Mouse (Mus musculus) spleen, postnatal 10 days (tissue): ENCODE data around the gene Pi4k2b.
"Not testable (repeated sequence)": the region's sequence is repeated elsewhere in the genome, so short reads cannot be mapped to it uniquely, and the experiment has no call there.

Experiments used
- DNase-seq, 2 experiments: peaks; one replicate each; pipeline ENCODE4 v3.0.0; 2021 to 2022; ENCODE audit warnings: low spot score in 2 of 2

Pi4k2b gene

DNA sequence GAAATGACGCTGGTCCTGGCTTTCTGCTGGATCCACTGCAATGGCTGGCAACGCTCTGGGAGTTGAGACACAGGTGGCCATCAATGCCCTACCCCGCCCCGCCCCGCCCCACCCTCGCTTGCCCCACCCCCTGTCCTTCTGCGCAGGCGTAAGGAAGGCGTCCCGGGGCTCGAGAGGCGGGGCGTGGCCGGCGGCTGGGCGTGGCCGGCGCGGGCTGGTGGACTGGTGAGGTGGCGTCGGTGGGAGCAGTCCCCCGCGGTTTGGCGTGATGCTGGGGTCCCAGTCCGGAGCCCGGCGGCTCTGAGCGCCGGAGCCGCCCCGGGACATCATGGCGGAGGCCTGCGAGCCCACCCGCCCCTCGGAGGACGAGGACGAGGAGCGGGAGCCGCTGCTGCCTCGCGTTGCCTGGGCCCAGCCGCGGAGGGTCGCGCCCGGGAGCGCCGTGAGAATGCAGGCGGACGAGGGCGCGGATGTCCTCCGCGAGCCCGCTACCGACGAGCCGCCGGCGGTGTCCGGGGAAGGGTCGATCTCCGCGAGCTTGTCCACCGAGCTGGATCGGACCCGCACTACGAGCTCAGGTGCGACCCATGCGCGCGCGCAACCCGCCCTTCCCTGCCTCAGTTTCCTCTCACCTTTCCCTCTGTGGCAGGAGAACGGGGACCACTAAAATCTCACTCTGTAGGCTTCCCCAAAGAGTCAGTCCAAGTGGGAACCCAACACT lies at the start of gene Pi4k2b:
Gene Pi4k2b (plus strand): TSS at position 184 of the 721 bp plus-strand sequence.
- peak; percentile 88 to 95 for DNase-seq

DNA sequence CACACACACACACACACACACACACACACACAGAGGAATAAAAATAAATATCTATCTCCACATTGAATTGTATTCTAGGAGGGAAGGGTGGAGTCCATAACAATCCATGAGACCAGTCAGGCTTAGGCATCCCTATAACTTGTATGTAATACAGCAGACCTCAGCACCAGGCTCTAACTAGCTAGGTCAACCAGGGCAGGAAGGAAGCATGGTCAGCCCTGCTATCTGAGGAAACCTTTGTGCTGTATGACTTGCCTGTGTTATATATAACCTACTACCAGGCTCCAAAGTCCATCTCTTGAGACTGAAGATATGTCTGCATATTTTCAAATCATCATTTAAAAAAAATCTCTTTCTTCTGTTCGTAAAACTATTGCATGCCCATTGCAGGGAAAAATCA lies 44.1 kb upstream of the Pi4k2b start:
- no peak for DNase-seq

GRCm38 (mm10) chr5:52697882-52698440 lies 43.4 kb upstream of the Pi4k2b start:
- not testable (repeated sequence) for DNase-seq

- DNase-seq: no peak
These were observed 36.8 kb upstream of the Pi4k2b start for GRCm38 (mm10) chr5:52704562-52704961.

DNA sequence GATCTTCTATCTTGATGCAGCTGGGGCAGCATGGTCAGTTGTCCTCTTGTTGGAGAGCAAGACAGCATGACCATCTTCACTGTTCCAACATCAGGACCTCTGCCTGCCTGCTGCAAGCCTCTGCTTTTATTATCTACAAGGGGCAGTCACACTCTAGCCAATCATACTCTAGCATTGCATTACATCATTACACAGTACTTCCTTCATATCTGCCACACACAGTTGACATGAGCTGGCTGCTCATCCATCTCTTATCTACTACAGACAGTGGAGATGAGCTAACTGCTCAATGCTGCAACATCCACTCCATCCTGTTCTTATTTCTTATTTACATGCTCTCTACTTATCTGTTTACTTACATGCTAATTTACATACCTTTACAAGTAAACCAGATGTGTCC lies 28.7 kb upstream of the Pi4k2b start:
- peak; percentile 35 to 36 for DNase-seq

DNA sequence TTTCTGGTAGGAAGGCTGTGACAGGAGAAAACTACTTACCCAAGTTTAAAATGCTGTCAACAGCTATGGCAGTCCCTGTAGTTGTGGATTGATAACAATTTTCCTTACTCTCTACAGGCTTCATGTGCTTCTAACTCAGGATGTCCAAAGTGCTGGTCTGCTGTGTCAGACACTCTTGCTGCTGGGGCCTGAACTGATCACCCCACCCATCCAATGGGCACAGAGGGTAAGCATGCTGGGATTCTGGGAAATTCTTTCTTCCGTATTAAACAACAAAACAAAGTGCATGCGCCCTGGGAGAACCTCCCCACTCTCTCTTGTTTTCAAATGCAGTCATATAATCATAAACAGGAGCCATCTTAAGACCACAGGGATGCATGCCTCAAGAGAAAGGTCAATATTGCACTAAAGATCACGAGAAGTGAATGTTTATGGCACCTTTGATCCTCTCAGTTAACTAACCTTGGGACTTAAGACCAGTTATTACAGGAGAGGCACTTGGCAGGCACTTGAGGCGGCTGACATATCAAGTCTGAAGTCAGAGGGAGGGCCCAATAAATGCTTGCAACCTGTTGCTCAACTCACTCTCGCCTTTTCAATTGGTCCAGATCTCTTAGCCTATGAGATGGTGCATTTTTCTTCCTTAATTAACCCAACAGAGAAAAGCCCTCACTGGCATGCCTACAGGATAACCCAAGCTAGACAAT lies 24.5 kb upstream of the Pi4k2b start:
- DNase-seq: no peak

DNA sequence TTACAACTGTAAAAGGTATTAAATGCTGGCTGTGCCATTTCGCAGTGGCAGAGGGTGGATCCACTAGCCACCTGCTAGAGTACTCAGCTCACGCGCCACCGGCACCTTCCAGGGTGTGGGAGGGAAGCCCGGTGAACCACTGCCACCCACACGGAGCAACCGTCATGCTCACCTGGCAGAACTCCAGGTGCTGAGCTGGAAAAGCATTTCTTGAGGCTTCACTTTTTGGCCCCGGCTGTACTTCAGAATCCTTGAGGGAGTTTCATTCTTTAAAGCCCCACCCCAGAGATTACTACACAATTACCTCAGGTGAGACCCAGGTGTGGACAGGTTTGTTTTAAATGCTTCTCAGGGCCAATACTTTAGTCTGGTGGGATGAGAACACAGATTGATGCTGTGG lies 20.4 kb upstream of the Pi4k2b start:
- no peak for DNase-seq

GRCm38 (mm10) chr5:52727747-52728146 lies 13.6 kb upstream of the Pi4k2b start:
- DNase-seq: no peak

DNA sequence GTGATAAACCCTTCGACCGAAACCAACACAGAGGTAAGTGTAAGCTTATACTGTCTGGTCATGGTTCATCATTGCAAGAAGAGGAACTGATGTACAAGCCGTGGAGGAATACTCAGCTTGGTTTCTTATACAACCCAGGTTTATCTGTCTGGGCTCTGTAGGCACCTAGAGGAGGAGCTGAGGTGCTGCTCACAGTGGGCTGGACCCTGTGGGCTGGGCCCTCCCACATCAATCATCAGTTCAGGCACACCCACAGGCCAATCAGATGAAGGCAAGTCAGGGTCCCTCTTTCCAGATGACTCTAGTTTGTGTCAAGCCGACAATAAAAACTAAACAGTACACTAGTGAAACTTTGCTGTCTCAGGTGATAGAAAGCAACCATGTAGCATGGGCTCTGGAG lies 8.6 kb upstream of the Pi4k2b start:
- no peak for DNase-seq

GRCm38 (mm10) chr5:52736046-52736445 lies 5.3 kb upstream of the Pi4k2b start:
- no peak for DNase-seq

- DNase-seq: peak; percentile 58 to 81
These were observed 889 bp downstream of the Pi4k2b start for GRCm38 (mm10) chr5:52742112-52742813.

GRCm38 (mm10) chr5:52743231-52743630 lies 1.9 kb downstream of the Pi4k2b start:
- no peak for DNase-seq

- no peak for DNase-seq
These were observed 5.5 kb downstream of the Pi4k2b start for GRCm38 (mm10) chr5:52746920-52747319.

DNA sequence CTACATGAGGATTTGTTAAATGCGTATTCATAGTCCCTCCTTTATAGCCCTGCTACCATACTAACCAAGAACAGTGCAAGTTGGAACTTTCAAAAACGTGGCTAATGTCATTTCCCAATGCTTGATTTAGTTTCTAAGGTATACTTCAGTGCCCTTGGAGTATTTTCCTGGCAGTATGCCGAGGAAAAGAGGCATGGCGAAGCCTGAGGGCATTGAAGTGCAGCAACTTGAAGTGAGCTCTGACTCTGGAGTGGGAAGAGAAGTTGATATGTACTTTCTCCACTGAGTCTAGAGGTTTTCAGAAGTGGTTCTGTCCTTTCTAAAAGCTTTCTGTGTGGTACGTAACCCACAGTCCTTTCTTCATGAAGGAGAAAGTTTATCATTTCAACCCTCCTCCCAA lies 7.4 kb downstream of the Pi4k2b start:
- DNase-seq: no peak

GRCm38 (mm10) chr5:52753146-52753545 lies 11.8 kb downstream of the Pi4k2b start:
- no peak for DNase-seq

GRCm38 (mm10) chr5:52754196-52754595 lies 12.8 kb downstream of the Pi4k2b start:
- DNase-seq: no peak

DNA sequence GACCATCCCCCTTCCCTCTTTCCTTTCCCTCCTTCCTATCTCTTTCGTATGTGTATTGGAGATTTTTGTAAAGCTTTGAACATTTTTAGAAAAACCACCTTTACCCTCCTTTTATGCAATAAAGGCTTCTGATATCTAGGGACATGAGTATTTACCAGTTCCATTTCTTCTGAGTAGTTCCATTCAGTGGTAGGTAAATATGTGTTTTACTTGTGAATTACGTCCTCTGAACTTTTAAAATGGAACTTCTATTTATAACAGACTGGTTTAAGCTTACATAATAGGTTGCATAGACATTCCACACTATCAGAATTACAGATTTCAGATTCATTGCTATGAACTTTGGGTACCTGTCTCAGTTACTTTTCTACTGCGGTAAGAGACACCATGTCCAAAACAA lies 14.0 kb downstream of the Pi4k2b start:
- no peak for DNase-seq

- DNase-seq: no peak
These were observed 14.6 kb downstream of the Pi4k2b start for GRCm38 (mm10) chr5:52755989-52756388.

GRCm38 (mm10) chr5:52762586-52762985 lies 21.2 kb downstream of the Pi4k2b start:
- no peak for DNase-seq

DNA sequence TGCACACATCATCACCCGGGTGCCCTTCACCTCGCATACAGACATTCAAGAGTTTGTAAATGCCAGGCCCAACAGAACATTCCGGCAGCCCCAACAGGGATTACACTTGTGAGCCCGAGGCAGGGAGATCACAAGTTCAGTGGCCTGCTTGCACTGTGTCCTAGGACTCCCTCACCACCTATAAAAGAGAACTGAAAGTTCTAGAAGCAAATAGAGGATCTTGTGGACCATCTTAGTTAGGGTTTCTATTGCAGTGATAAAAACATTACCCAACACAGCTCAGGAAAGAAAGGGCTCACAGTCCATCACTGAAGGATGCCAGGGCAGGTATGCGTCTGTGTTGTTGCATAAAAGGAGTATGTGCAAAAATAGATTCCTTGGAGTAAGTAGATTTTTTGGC lies 32.9 kb downstream of the Pi4k2b start:
- no peak for DNase-seq

- no peak for DNase-seq
These were observed 33.9 kb downstream of the Pi4k2b start, which contains the start of gene Zcchc4 for GRCm38 (mm10) chr5:52775237-52775636. Gene Zcchc4 (plus strand): TSS chr5:52775409.
